Mouse (Mus musculus) forebrain, postnatal 0 days (tissue): ENCODE measurements around the gene 4933402J07Rik. TPM values are rescaled to one million over a fixed set of nuclear protein-coding genes. Genes with fewer than 3 reads are reported as not detected.

Experiments used
- ATAC-seq: fragments of 200-750 bp; cut with Nextera tagmentation; 2 replicates; pipeline ENCODE4 v1.8.0; 2017; ENCODE audit warnings: mild to moderate bottlenecking, moderate library complexity
- DNase-seq: peaks from one replicate; pipeline ENCODE4 v3.0.0-alpha.2; 2015
- H3K27ac ChIP-seq: fragments of 300-500 bp; sonication (generic); 2 replicates; pipeline ENCODE4 v1.5.1; 2014; ENCODE audit warnings: low read depth, mild to moderate bottlenecking, antibody characterized with exemption, low read length, moderate library complexity, mixed read lengths
- H3K27me3 ChIP-seq: fragments of 300-500 bp; sonication (generic); 2 replicates; pipeline ENCODE4 v1.6.1; 2014; ENCODE audit warnings: mild to moderate bottlenecking, low read length, mixed read lengths; ENCODE audit not compliant: insufficient read depth
- H3K36me3 ChIP-seq: fragments of 300-500 bp; sonication (generic); 2 replicates; pipeline ENCODE4 v1.6.1; 2014; ENCODE audit warnings: mild to moderate bottlenecking, moderate library complexity; ENCODE audit not compliant: insufficient read depth
- H3K4me1 ChIP-seq: fragments of 300-500 bp; sonication (generic); 2 replicates; pipeline ENCODE4 v1.6.1; 2014; ENCODE audit warnings: antibody characterized with exemption; ENCODE audit not compliant: insufficient read depth
- H3K4me2 ChIP-seq: fragments of 300-500 bp; sonication (generic); 2 replicates; pipeline ENCODE4 v1.6.1; 2014; ENCODE audit warnings: low read depth, mild to moderate bottlenecking, moderate library complexity
- H3K4me3 ChIP-seq: fragments of 300-500 bp; sonication (generic); 2 replicates; pipeline ENCODE4 v1.5.1; 2014; ENCODE audit warnings: low read depth, low read length, mixed read lengths
- H3K9ac ChIP-seq: fragments of 300-500 bp; sonication (generic); 2 replicates; pipeline ENCODE4 v1.6.1; 2014; ENCODE audit warnings: mild to moderate bottlenecking
- H3K9me3 ChIP-seq: fragments of 300-500 bp; sonication (generic); 2 replicates; pipeline ENCODE4 v1.6.1; 2016; ENCODE audit warnings: low read length
- CTCF ChIP-seq: sonication (generic); IDR thresholded peaks from 2 replicates; pipeline ENCODE4 v1.5.1; 2016; ENCODE audit warnings: antibody characterized with exemption, control low read depth, low read depth
- WGBS: fragments of 180-500 bp; shearing (Covaris S2); extraction: QIAGEN DNeasy Blood & Tissue Kit; methylation state at CpG from one replicate; pipeline ENCODE4 v1.1.7; 2014; 5-methylcytosine and 5-hydroxymethylcytosine counted together
- polyA plus RNA-seq: library from polyadenylated mRNA; unstranded; fragments of >200 nt; fragmentation: Nextera tagmentation; extraction: Ambion mirVana; gene quantifications from 2 replicates; pipeline ENCODE4 v1.2.1, GENCODE M21; 2015
- total RNA-seq: library from RNA; depleted of rRNA; stranded (reverse); fragments of >200 nt; gene quantifications from 2 replicates; pipeline ENCODE4 v1.2.3, GENCODE M21; 2014; rRNA removed

Gene 4933402J07Rik
- total RNA-seq: not detected in 2 replicates
- not detected in 2 replicates for polyA plus RNA-seq

- Histone ChIP-seq H3K36me3 (no peaks in the 10 kb centered on the region), H3K4me3 (no peak within 1 kb of the TSS), H3K9ac (no peak within 1 kb of the TSS), H3K27me3 (no peaks in the 10 kb centered on the region), H3K4me1 (no peaks in the 10 kb centered on the region), H3K9me3 (no peaks in the 10 kb centered on the region), H3K27ac (no peak within 1 kb of the TSS), H3K4me2 (no peak within 1 kb of the TSS)
- no peak for TF ChIP-seq CTCF
- DNase-seq (no peak), ATAC-seq (no peak)
- WGBS: 79% methylated on average over 2 of the region's 2 CpGs
Measured at GRCm38 (mm10) chr8:87563553-87563952, at the start of gene 4933402J07Rik. Gene 4933402J07Rik, plus strand, starts transcription at chr8:87563853.

GRCm38 (mm10) chr8:87517132-87517531 is 46.5 kb upstream of the 4933402J07Rik start:
- WGBS: 96% methylated on average over 3 of the region's 3 CpGs
- Histone ChIP-seq H3K4me3 (no peak overlapping the region), H3K4me2 (no peak overlapping the region), H3K27me3 (no peaks in the 10 kb centered on the region), H3K36me3 (no peaks in the 10 kb centered on the region), H3K4me1 (no peaks in the 10 kb centered on the region), H3K9me3 (no peaks in the 10 kb centered on the region), H3K9ac (no peak overlapping the region), H3K27ac (no peak overlapping the region)
- ATAC-seq (no peak), DNase-seq (no peak)
- TF ChIP-seq CTCF: no peak

GRCm38 (mm10) chr8:87525006-87525405 is 38.6 kb upstream of the 4933402J07Rik start:
- no peaks in the 10 kb centered on the region for H3K9me3 ChIP-seq
- H3K4me3 ChIP-seq: no peak overlapping the region
- no peak for ATAC-seq
- no peaks in the 10 kb centered on the region for H3K36me3 ChIP-seq
- DNase-seq: no peak
- H3K4me1 ChIP-seq: no peaks in the 10 kb centered on the region
- WGBS: 94% methylated on average over 1 of the region's 1 CpGs
- H3K27me3 ChIP-seq: no peaks in the 10 kb centered on the region
- no peak overlapping the region for H3K27ac ChIP-seq
- H3K9ac ChIP-seq: no peak overlapping the region
- no peak overlapping the region for H3K4me2 ChIP-seq
- TF ChIP-seq CTCF: no peak

GRCm38 (mm10) chr8:87531176-87531575 is 32.5 kb upstream of the 4933402J07Rik start:
- DNase-seq: no peak
- no peaks in the 10 kb centered on the region for H3K36me3 ChIP-seq
- no peaks in the 10 kb centered on the region for H3K9me3 ChIP-seq
- ATAC-seq: no peak
- H3K4me2 ChIP-seq: no peak overlapping the region
- WGBS: 68% methylated on average over 4 of the region's 4 CpGs
- no peak overlapping the region for H3K27ac ChIP-seq
- no peak overlapping the region for H3K4me3 ChIP-seq
- no peaks in the 10 kb centered on the region for H3K4me1 ChIP-seq
- H3K9ac ChIP-seq: no peak overlapping the region
- TF ChIP-seq CTCF: no peak
- no peaks in the 10 kb centered on the region for H3K27me3 ChIP-seq

GRCm38 (mm10) chr8:87533476-87533875 is 30.2 kb upstream of the 4933402J07Rik start:
- Histone ChIP-seq H3K4me2 (no peak overlapping the region), H3K4me1 (no peaks in the 10 kb centered on the region), H3K9me3 (no peaks in the 10 kb centered on the region), H3K9ac (no peak overlapping the region), H3K36me3 (no peaks in the 10 kb centered on the region), H3K27me3 (no peaks in the 10 kb centered on the region), H3K27ac (no peak overlapping the region), H3K4me3 (no peak overlapping the region)
- ATAC-seq: no peak
- 82% methylated on average over 4 of the region's 4 CpGs for WGBS
- no peak for DNase-seq
- no peak for TF ChIP-seq CTCF

GRCm38 (mm10) chr8:87534846-87535245 is 28.8 kb upstream of the 4933402J07Rik start:
- 50% methylated on average over 2 of the region's 2 CpGs for WGBS
- Histone ChIP-seq H3K4me1 (no peaks in the 10 kb centered on the region; the same call in 1 of the 2 replicates), H3K27ac (no peak overlapping the region), H3K4me3 (no peak overlapping the region), H3K27me3 (no peaks in the 10 kb centered on the region), H3K36me3 (no peaks in the 10 kb centered on the region), H3K9me3 (no peaks in the 10 kb centered on the region), H3K9ac (no peak overlapping the region), H3K4me2 (no peak overlapping the region)
- peak; percentile 47 for TF ChIP-seq CTCF
- no peak for ATAC-seq
- DNase-seq: no peak

- WGBS: 8% methylated on average over 23 of the region's 23 CpGs
- Histone ChIP-seq H3K36me3 (no peaks in the 10 kb centered on the region), H3K27ac (no peak overlapping the region), H3K9me3 (no peaks in the 10 kb centered on the region), H3K4me2 (peak overlapping the region; percentile 42), H3K4me1 (no peaks in the 10 kb centered on the region; the same call in 1 of the 2 replicates), H3K27me3 (no peaks in the 10 kb centered on the region), H3K4me3 (peak overlapping the region; percentile 9; the same call in 1 of the 2 replicates), H3K9ac (no peak overlapping the region)
- DNase-seq (peak; percentile 88), ATAC-seq (peak; percentile 74)
- peak; percentile 98 for TF ChIP-seq CTCF
Measured at GRCm38 (mm10) chr8:87536615-87537329, 26.9 kb upstream of the 4933402J07Rik start.
